Mouse (Mus musculus) limb, embryonic 14.5 days (tissue): Measurements from ENCODE around the gene Atf7. TPM values are rescaled to one million over a fixed set of nuclear protein-coding genes. Genes with fewer than 3 reads are reported as not detected.

Experiments used
- ATAC-seq: fragments of 200-750 bp; cut with Nextera tagmentation; 2 replicates; pipeline ENCODE4 v1.8.0; 2017; ENCODE audit warnings: low read depth, moderate number of reproducible peaks, moderate TSS enrichment; ENCODE audit not compliant: low FRiP score
- DNase-seq: peaks from one replicate; pipeline ENCODE4 v3.0.0-alpha.2; 2015; ENCODE audit warnings: low spot score
- H3K27ac ChIP-seq: fragments of 300-500 bp; sonication (generic); replicated peaks from 2 replicates; pipeline ENCODE4 v1.5.1; 2014; ENCODE audit warnings: low read depth, mild to moderate bottlenecking, low read length, moderate library complexity, mixed read lengths
- H3K27me3 ChIP-seq: fragments of 300-500 bp; sonication (generic); 2 replicates; pipeline ENCODE4 v1.6.1; 2014; ENCODE audit warnings: low read length, mixed read lengths; ENCODE audit not compliant: control insufficient read depth, insufficient read depth
- H3K36me3 ChIP-seq: fragments of 300-500 bp; sonication (generic); 2 replicates; pipeline ENCODE4 v1.6.1; 2014; ENCODE audit warnings: mild to moderate bottlenecking, low read length, moderate library complexity, mixed read lengths; ENCODE audit not compliant: control insufficient read depth, insufficient read depth
- H3K4me1 ChIP-seq: fragments of 300-500 bp; sonication (generic); 2 replicates; pipeline ENCODE4 v1.6.1; 2014; ENCODE audit warnings: antibody characterized with exemption, low read length, mixed read lengths; ENCODE audit not compliant: control insufficient read depth, insufficient read depth
- H3K4me2 ChIP-seq: fragments of 300-500 bp; sonication (generic); replicated peaks from 2 replicates; pipeline ENCODE4 v1.6.1; 2014; ENCODE audit warnings: low read depth, mild to moderate bottlenecking, low read length, moderate library complexity; ENCODE audit not compliant: severe bottlenecking
- H3K4me3 ChIP-seq: fragments of 300-500 bp; sonication (generic); replicated peaks from 2 replicates; pipeline ENCODE4 v1.5.1; 2014; ENCODE audit warnings: low read length
- H3K9ac ChIP-seq: fragments of 300-500 bp; sonication (generic); 2 replicates; pipeline ENCODE4 v1.6.1; 2014; ENCODE audit warnings: mild to moderate bottlenecking, low read depth, low read length, moderate library complexity; ENCODE audit not compliant: severe bottlenecking
- H3K9me3 ChIP-seq: fragments of 300-500 bp; sonication (generic); 2 replicates; pipeline ENCODE4 v1.6.1; 2016; ENCODE audit warnings: low read length; ENCODE audit not compliant: control insufficient read depth
- POLR2A ChIP-seq: fragments of 200-500 bp; IDR thresholded peaks from 2 replicates; pipeline ENCODE4 v1.8.0; 2012; ENCODE audit warnings: inconsistent platforms, mild to moderate bottlenecking, moderate library complexity, borderline replicate concordance; ENCODE audit not compliant: insufficient read depth, insufficient read length; ENCODE audit errors: extremely low read depth
- WGBS: fragments of 180-500 bp; shearing (Covaris S2); extraction: QIAGEN DNeasy Blood & Tissue Kit; methylation state at CpG from one replicate; pipeline ENCODE4 v1.1.7; 2014; 5-methylcytosine and 5-hydroxymethylcytosine counted together
- polyA plus RNA-seq, 2 experiments: library from polyadenylated mRNA; depleted of rRNA in 1 of 2; stranded (reverse) in 1 of 2; unstranded in 1 of 2; fragments of >200 nt; fragmentation: Nextera tagmentation in 1 of 2; extraction: Ambion mirVana in 1 of 2; gene quantifications; 2 replicates each; pipeline versions ENCODE4 v1.2.1 to v1.2.3; 2012 to 2014

The Atf7 gene
- polyA plus RNA-seq, 2 experiments: 50.7 to 110 TPM

- WGBS: 96% methylated on average over 5 of the region's 5 CpGs
- H3K9me3 ChIP-seq: no peaks in the 10 kb centered on the region
- H3K4me3 ChIP-seq: no peak overlapping the region
- H3K36me3 ChIP-seq: peaks cover 75% of the 10 kb centered on the region
- H3K4me2 ChIP-seq: no peak overlapping the region
- TF ChIP-seq POLR2A: no peak
- no peak overlapping the region for H3K9ac ChIP-seq
- H3K27me3 ChIP-seq: no peaks in the 10 kb centered on the region
- H3K27ac ChIP-seq: no peak overlapping the region
- DNase-seq (no peak), ATAC-seq (no peak)
- H3K4me1 ChIP-seq: no peaks in the 10 kb centered on the region
These were observed 72.7 kb downstream of the Atf7 start for GRCm38 (mm10) chr15:102552599-102552998.

- no peak overlapping the region for H3K9ac ChIP-seq
- H3K4me2 ChIP-seq: no peak overlapping the region
- H3K27me3 ChIP-seq: no peaks in the 10 kb centered on the region
- ATAC-seq (no peak), DNase-seq (no peak)
- H3K4me3 ChIP-seq: no peak overlapping the region
- peaks cover 68% of the 10 kb centered on the region for H3K36me3 ChIP-seq
- 83% methylated on average over 3 of the region's 3 CpGs for WGBS
- no peaks in the 10 kb centered on the region for H3K9me3 ChIP-seq
- H3K4me1 ChIP-seq: no peaks in the 10 kb centered on the region
- no peak overlapping the region for H3K27ac ChIP-seq
- TF ChIP-seq POLR2A: no peak
These were observed 77.8 kb downstream of the Atf7 start for GRCm38 (mm10) chr15:102547478-102547877.

- Histone ChIP-seq H3K9me3 (no peaks in the 10 kb centered on the region), H3K27me3 (no peaks in the 10 kb centered on the region), H3K27ac (no peak overlapping the region), H3K4me3 (no peak overlapping the region), H3K9ac (no peak overlapping the region), H3K4me2 (no peak overlapping the region), H3K36me3 (peaks cover 68% of the 10 kb centered on the region), H3K4me1 (no peaks in the 10 kb centered on the region)
- no peak for TF ChIP-seq POLR2A
- DNase-seq (peak; percentile 72), ATAC-seq (no peak)
- 74% methylated on average over 3 of the region's 3 CpGs for WGBS
These were observed 78.4 kb downstream of the Atf7 start for GRCm38 (mm10) chr15:102546677-102547427.

- Histone ChIP-seq H3K9me3 (no peaks in the 10 kb centered on the region), H3K27me3 (no peaks in the 10 kb centered on the region), H3K36me3 (peaks cover 68% of the 10 kb centered on the region), H3K9ac (no peak overlapping the region), H3K4me3 (no peak overlapping the region), H3K4me1 (no peaks in the 10 kb centered on the region), H3K4me2 (no peak overlapping the region), H3K27ac (no peak overlapping the region)
- 83% methylated on average over 3 of the region's 3 CpGs for WGBS
- ATAC-seq (no peak), DNase-seq (no peak)
- no peak for TF ChIP-seq POLR2A
These were observed 79.0 kb downstream of the Atf7 start for GRCm38 (mm10) chr15:102546246-102546645.

GRCm38 (mm10) chr15:102544801-102545200, 80.5 kb downstream of the Atf7 start:
- H3K4me2 ChIP-seq: no peak overlapping the region
- H3K27me3 ChIP-seq: no peaks in the 10 kb centered on the region
- no peaks in the 10 kb centered on the region for H3K4me1 ChIP-seq
- WGBS: 87% methylated on average over 4 of the region's 4 CpGs
- DNase-seq (no peak), ATAC-seq (no peak)
- no peak overlapping the region for H3K4me3 ChIP-seq
- peaks cover 79% of the 10 kb centered on the region for H3K36me3 ChIP-seq
- H3K9ac ChIP-seq: no peak overlapping the region
- H3K27ac ChIP-seq: no peak overlapping the region
- no peak for TF ChIP-seq POLR2A
- no peaks in the 10 kb centered on the region for H3K9me3 ChIP-seq

- 81% methylated on average over 7 of the region's 7 CpGs for WGBS
- no peaks in the 10 kb centered on the region for H3K4me1 ChIP-seq
- no peak overlapping the region for H3K4me3 ChIP-seq
- DNase-seq (no peak), ATAC-seq (no peak)
- H3K27me3 ChIP-seq: no peaks in the 10 kb centered on the region
- H3K9me3 ChIP-seq: no peaks in the 10 kb centered on the region
- no peak overlapping the region for H3K4me2 ChIP-seq
- no peak overlapping the region for H3K27ac ChIP-seq
- peaks cover 82% of the 10 kb centered on the region for H3K36me3 ChIP-seq
- no peak overlapping the region for H3K9ac ChIP-seq
- TF ChIP-seq POLR2A: no peak
These were observed 91.3 kb downstream of the Atf7 start for GRCm38 (mm10) chr15:102533926-102534325.
